Mouse (Mus musculus) brain, embryonic 14.5 days (tissue): ENCODE data around the gene Tcam1.

ENCODE experiments used
- CTCF ChIP-seq: fragments of 200-500 bp; IDR thresholded peaks from 2 replicates; pipeline ENCODE4 v1.5.1; 2012; ENCODE audit warnings: inconsistent platforms, mild to moderate bottlenecking, moderate library complexity, borderline replicate concordance; ENCODE audit not compliant: insufficient read depth, insufficient read length; ENCODE audit errors: extremely low read depth
- POLR2A ChIP-seq: fragments of 200-500 bp; IDR thresholded peaks from 2 replicates; pipeline ENCODE4 v1.6.1; 2012; ENCODE audit warnings: mild to moderate bottlenecking, inconsistent platforms, borderline replicate concordance; ENCODE audit not compliant: poor library complexity, insufficient read depth, insufficient read length, severe bottlenecking; ENCODE audit errors: extremely low read depth

DNA sequence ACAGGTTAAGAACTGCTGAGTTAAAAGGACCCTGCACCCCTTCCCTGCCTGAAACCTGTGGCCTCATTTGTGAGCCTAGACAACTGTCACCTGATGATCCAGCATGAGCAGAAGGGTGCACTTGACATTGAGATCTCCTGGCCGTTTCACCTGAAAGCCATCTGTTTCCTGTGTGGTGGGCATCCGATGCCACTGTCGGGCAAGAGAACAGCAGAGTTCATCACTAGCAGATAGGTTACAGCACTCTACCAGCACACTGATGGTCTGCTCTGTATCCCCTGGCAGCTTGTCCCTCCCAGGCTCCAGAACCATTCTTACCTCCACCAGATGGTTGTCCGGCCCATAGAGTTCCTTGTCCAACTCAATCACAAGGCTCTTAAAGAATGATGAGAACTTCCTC is 10.9 kb upstream of the Tcam1 start:
- no peak for TF ChIP-seq CTCF
- TF ChIP-seq POLR2A = no peak
